Mouse (Mus musculus) ES-Bruce4 (cell line): ENCODE measurements around the gene Crot. TPM values are rescaled to one million over a fixed set of nuclear protein-coding genes. Genes with fewer than 3 reads are reported as not detected.

Source experiments
- H3K27ac ChIP-seq: 2 replicates; pipeline ENCODE4 v1.5.1; 2012; ENCODE audit warnings: low read length, inconsistent platforms; ENCODE audit not compliant: insufficient read depth
- H3K27me3 ChIP-seq: 2 replicates; pipeline ENCODE4 v1.6.1; 2012; ENCODE audit warnings: mild to moderate bottlenecking, low read length, inconsistent platforms; ENCODE audit not compliant: control insufficient read depth, poor library complexity, insufficient read depth, severe bottlenecking
- H3K36me3 ChIP-seq: 2 replicates; pipeline ENCODE4 v1.6.1; 2012; ENCODE audit warnings: inconsistent platforms, mild to moderate bottlenecking, low read length, moderate library complexity; ENCODE audit not compliant: control insufficient read depth, poor library complexity, insufficient read depth, severe bottlenecking
- H3K4me1 ChIP-seq: one replicate; pipeline ENCODE4 v1.8.1; 2011; ENCODE audit warnings: low read length; ENCODE audit not compliant: control insufficient read depth, insufficient read depth
- H3K4me3 ChIP-seq: 2 replicates; pipeline ENCODE4 v1.5.1; 2011; ENCODE audit warnings: low read depth, mild to moderate bottlenecking, low read length
- H3K9ac ChIP-seq: 2 replicates; pipeline ENCODE4 v1.6.1; 2012; ENCODE audit warnings: low read depth, mild to moderate bottlenecking, inconsistent platforms; ENCODE audit not compliant: poor library complexity, severe bottlenecking
- H3K9me3 ChIP-seq: replicated peaks from 2 replicates; pipeline ENCODE4 v1.6.1; 2012; ENCODE audit warnings: mild to moderate bottlenecking, low read length, inconsistent platforms; ENCODE audit not compliant: control insufficient read depth, poor library complexity, insufficient read depth, severe bottlenecking
- CTCF ChIP-seq: IDR thresholded peaks from one replicate; pipeline ENCODE4 v1.8.1; 2011; ENCODE audit warnings: low read depth, low read length
- EP300 ChIP-seq: IDR thresholded peaks from 2 replicates; pipeline ENCODE4 v1.6.1; 2011; ENCODE audit warnings: low read depth, low read length; ENCODE audit not compliant: insufficient read depth
- POLR2A ChIP-seq: IDR thresholded peaks from one replicate; pipeline ENCODE4 v1.8.1; 2011; ENCODE audit warnings: low read length; ENCODE audit not compliant: insufficient read depth
- polyA plus RNA-seq: library from polyadenylated mRNA; stranded (reverse); fragments of >200 nt; gene quantifications from 2 replicates; pipeline ENCODE4 v1.2.4, GENCODE M21; 2011; ENCODE audit warnings: low read depth; ENCODE audit not compliant: missing spikeins, insufficient read depth, insufficient read length

Gene Crot
- polyA plus RNA-seq, 1 experiment: 34.8 TPM

DNA sequence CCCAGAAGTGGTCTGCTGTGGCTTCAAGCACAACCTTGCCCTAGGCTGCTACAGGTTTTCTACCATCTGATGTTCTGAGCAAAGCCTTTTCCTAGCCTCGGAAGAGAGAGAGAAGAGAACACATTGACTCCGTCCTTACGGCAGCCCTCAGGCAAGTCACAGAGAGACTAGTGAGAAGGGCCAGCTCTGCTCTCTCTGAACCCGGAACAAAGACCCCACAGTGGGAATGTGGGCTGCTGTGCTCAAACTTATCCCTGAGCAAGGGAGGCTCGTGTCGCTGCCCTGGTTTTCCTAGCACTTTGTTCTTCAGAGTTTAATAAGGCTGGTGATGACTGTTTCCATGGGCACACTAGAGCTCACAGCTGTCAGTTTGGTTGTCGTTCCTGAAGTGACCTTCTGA, 42.9 kb upstream of the Crot start:
- Histone ChIP-seq H3K4me3 (no peak overlapping the region), H3K9me3 (no peaks in the 10 kb centered on the region), H3K4me1 (no peaks in the 10 kb centered on the region), H3K36me3 (no peaks in the 10 kb centered on the region), H3K27ac (no peak overlapping the region), H3K9ac (no peak overlapping the region), H3K27me3 (no peaks in the 10 kb centered on the region; the same call in 1 of the 2 replicates)
- TF ChIP-seq POLR2A (no peak), CTCF (no peak), EP300 (no peak)

DNA sequence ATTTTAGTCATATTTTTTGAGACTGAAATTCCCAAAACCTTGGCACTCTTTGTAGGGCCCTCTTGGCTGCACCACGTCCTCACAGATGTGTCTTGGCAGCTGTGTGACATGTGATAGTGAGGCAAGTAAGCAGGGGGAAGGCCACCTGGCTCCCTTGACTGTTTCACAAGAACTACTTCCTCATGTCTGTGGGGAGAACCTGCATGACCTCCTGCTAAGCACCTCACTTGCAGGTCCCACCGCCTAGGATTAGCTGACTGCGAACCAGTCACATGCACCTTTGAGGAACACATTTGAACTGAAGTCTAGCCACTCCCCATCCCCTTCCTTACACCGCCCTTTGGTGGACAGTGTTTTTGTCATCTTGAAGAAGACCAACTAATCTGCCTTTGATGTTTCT, 40.2 kb upstream of the Crot start:
- H3K9ac ChIP-seq: no peak overlapping the region
- H3K4me3 ChIP-seq: no peak overlapping the region
- 0 out of 2 replicates have a peak, but pooled peaks cover 4% of the 10 kb centered on the region for H3K9me3 ChIP-seq
- H3K4me1 ChIP-seq: no peaks in the 10 kb centered on the region
- no peak overlapping the region for H3K27ac ChIP-seq
- TF ChIP-seq POLR2A (no peak), CTCF (no peak), EP300 (no peak)
- H3K36me3 ChIP-seq: no peaks in the 10 kb centered on the region
- no peaks in the 10 kb centered on the region for H3K27me3 ChIP-seq

DNA sequence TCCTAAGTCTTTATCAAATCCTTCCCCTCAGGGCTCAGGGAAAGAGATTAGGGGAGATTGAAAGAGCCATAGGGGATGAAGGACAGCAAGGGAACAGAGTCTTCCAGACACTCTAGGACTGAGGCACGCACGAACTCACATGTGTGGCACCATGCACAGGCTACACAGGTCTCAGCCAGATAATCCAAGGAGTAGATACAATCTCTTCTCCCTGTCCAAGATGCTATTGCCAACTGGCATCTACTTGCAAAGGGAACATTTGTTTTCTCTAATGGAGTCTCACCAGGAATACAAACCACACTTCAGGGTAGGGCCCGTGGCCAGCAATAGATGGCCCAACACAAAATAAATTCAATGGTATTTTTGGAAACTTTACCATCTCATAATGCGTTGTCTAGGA, 38.3 kb upstream of the Crot start:
- Histone ChIP-seq H3K4me3 (no peak overlapping the region), H3K36me3 (no peaks in the 10 kb centered on the region), H3K4me1 (no peaks in the 10 kb centered on the region), H3K27ac (no peak overlapping the region), H3K9me3 (0 out of 2 replicates have a peak, but pooled peaks cover 4% of the 10 kb centered on the region), H3K9ac (no peak overlapping the region), H3K27me3 (no peaks in the 10 kb centered on the region)
- TF ChIP-seq POLR2A: no peak
- TF ChIP-seq EP300: no peak
- TF ChIP-seq CTCF: no peak

DNA sequence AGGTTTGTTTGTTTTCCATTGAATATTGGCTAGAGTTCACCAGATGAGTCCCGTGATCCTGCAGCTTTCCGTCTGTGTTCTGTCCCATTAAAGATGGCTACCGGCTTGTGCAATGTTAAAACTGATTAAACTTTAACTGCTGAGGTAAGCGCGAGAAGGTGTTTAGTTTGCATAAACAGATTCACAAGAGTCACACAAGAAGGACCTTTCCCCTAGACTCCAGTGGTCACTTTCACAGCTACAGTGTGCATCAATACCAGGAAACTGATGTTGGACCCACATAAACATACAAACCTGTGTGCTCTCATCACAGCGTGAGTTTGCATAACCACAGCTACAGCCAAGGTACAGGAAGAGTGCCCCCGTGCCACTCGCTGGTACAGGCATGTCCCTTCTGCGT, 37.4 kb upstream of the Crot start:
- Histone ChIP-seq H3K4me3 (no peak overlapping the region), H3K27ac (no peak overlapping the region), H3K9me3 (0 out of 2 replicates have a peak, but pooled peaks cover 4% of the 10 kb centered on the region), H3K9ac (no peak overlapping the region), H3K36me3 (no peaks in the 10 kb centered on the region), H3K4me1 (no peaks in the 10 kb centered on the region), H3K27me3 (no peaks in the 10 kb centered on the region)
- TF ChIP-seq CTCF (no peak), POLR2A (no peak), EP300 (no peak)

DNA sequence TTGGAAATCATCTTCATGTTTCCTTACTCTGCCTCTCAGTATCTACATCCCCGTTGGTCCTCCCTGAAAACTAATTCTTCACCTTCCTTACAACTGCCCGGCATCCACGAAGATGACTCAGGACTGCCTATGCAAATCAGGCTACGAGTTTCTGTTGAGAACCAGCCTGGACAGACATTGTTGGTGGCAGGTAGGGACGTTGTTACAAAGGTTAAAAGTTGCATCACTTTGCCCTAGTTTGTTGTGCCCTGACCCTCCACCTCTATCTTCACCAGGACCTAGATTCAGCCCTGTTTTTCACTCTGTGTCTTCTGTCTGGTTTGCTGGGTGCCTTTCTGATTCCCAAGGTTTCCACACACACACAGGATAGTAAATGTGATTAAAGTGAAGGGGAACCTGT, 36.7 kb upstream of the Crot start:
- Histone ChIP-seq H3K4me3 (no peak overlapping the region), H3K4me1 (no peaks in the 10 kb centered on the region), H3K9me3 (0 out of 2 replicates have a peak, but pooled peaks cover 4% of the 10 kb centered on the region), H3K9ac (no peak overlapping the region), H3K27ac (no peak overlapping the region), H3K36me3 (no peaks in the 10 kb centered on the region), H3K27me3 (no peaks in the 10 kb centered on the region)
- TF ChIP-seq POLR2A (no peak), EP300 (no peak), CTCF (no peak)

DNA sequence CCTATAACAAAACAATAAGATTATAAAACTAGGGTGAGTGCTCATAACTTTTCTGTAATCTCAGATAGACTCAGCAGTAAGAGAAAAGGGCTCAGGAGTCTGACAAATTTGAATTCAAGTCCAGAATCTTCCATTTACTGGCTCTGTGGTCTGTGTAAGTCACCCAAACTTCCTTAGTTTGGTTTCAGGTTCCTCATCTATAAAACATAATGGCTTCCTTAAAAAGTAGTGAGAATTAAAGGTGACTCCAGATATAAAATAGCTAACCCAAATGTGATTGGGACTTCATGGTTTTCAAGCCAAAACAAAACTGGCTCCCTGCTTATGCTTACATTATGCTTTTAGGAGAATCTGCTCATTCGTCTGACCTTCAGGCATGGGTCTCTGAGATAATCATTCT, 35.5 kb upstream of the Crot start:
- Histone ChIP-seq H3K9ac (no peak overlapping the region), H3K27ac (no peak overlapping the region), H3K4me3 (no peak overlapping the region), H3K9me3 (peaks cover 8% of the 10 kb centered on the region; the same call in 1 of the 2 replicates), H3K36me3 (no peaks in the 10 kb centered on the region), H3K4me1 (no peaks in the 10 kb centered on the region), H3K27me3 (no peaks in the 10 kb centered on the region)
- TF ChIP-seq CTCF (no peak), POLR2A (no peak), EP300 (no peak)
